Mouse (Mus musculus) liver, embryonic 14.5 days (tissue): ENCODE data around the gene Klhl2.

ENCODE experiments used
- CTCF ChIP-seq: IDR thresholded peaks from 2 replicates; pipeline ENCODE4 v1.5.1; 2016; ENCODE audit warnings: antibody characterized with exemption, low read depth, control low read depth
- EP300 ChIP-seq: IDR thresholded peaks from 2 replicates; pipeline ENCODE4 v1.6.1; 2016; ENCODE audit warnings: antibody characterized with exemption, low read depth

- TF ChIP-seq CTCF (no peak), EP300 (no peak)
These were observed 138.3 kb downstream of the Klhl2 start for GRCm38 (mm10) chr8:64711544-64711943.
